Mouse (Mus musculus): Measurements from ENCODE around the gene Tmc2. TPM values are rescaled to one million over a fixed set of nuclear protein-coding genes. Genes with fewer than 3 reads are reported as not detected.
A peak's percentile ranks its signal among the peaks of the same experiment; 100 is the strongest.

Gene Tmc2
- polyA plus RNA-seq, 1 experiment from 2014 or later: not detected

- no peak overlapping the region for H3K4me3 ChIP-seq
- no peaks in the 10 kb centered on the region for H3K36me3 ChIP-seq (replicated peaks)
- WGBS: 89% methylated on average over 2 of the region's 2 CpGs
- H3K27me3 ChIP-seq (ENCODE audit: poor library complexity, severe bottlenecking): no peaks in the 10 kb centered on the region
- DNase-seq (ENCODE audit: extremely low spot score, low spot score): no peak
- H3K27ac ChIP-seq: no peak overlapping the region
- H3K9me3 ChIP-seq: no peaks in the 10 kb centered on the region
- no peaks in the 10 kb centered on the region for H3K4me1 ChIP-seq
Observed at GRCm38 (mm10) chr2:130262398-130262797, 67.4 kb downstream of the Tmc2 start.

GRCm38 (mm10) chr2:130265520-130265919, 70.5 kb downstream of the Tmc2 start:
- Histone ChIP-seq H3K27me3 (ENCODE audit: poor library complexity, severe bottlenecking) (no peaks in the 10 kb centered on the region), H3K4me1 (no peaks in the 10 kb centered on the region), H3K27ac (no peak overlapping the region), H3K36me3 (replicated peaks) (no peaks in the 10 kb centered on the region), H3K4me3 (no peak overlapping the region), H3K9me3 (no peaks in the 10 kb centered on the region)
- no peak for DNase-seq (ENCODE audit: extremely low spot score, low spot score)
- 88% methylated on average over 1 of the region's 1 CpGs for WGBS

GRCm38 (mm10) chr2:130268074-130268473, 73.1 kb downstream of the Tmc2 start:
- H3K27me3 ChIP-seq (ENCODE audit: poor library complexity, severe bottlenecking): no peaks in the 10 kb centered on the region
- WGBS: 70% methylated on average over 7 of the region's 7 CpGs
- H3K4me3 ChIP-seq: no peak overlapping the region
- DNase-seq (ENCODE audit: extremely low spot score, low spot score): no peak
- no peaks in the 10 kb centered on the region for H3K9me3 ChIP-seq
- no peak overlapping the region for H3K27ac ChIP-seq
- no peaks in the 10 kb centered on the region for H3K36me3 ChIP-seq (replicated peaks)
- peaks cover 4% of the 10 kb centered on the region for H3K4me1 ChIP-seq

GRCm38 (mm10) chr2:130273732-130274131, 78.7 kb downstream of the Tmc2 start:
- WGBS: 2% methylated on average over 14 of the region's 14 CpGs
- Histone ChIP-seq H3K36me3 (replicated peaks) (peaks cover 40% of the 10 kb centered on the region), H3K9me3 (no peaks in the 10 kb centered on the region), H3K4me3 (peak overlapping the region; percentile 78), H3K27ac (peak overlapping the region; percentile 97), H3K27me3 (ENCODE audit: poor library complexity, severe bottlenecking) (no peaks in the 10 kb centered on the region), H3K4me1 (peaks cover 37% of the 10 kb centered on the region)
- no peak for DNase-seq (ENCODE audit: extremely low spot score, low spot score)

DNA sequence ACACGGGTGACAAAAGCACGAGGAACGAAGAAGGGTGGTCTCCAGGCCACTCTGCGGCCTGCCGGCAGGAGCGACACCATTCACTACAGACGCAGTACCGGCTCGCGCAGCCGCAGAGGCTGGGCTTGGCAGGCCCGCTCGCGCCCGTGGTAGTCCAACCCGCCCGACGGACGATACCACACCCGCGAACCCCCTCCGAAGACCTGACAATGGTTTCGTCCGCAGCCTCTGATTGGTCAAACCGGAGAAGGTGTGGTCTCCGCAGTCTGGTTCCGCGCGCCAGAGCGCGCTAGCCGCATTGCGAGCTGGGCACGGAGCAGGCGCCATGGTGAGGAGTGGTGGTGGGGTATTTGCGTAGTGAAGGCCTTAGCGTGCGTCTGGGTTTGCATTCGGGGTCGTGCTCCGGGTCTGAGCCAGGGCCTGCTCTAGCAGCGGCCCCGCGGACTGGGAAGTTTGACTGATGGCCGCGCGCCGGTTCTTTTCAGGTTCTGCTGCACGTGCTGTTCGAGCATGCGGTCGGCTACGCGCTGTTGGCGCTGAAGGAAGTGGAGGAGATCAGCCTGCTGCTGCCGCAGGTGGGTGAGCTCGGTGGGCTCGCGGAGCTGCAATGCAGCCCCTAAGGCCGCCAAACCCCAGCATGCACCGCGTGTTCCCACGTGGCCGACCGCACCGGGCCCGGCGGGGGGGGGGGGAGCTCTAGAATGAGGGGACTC, 79.3 kb downstream of the Tmc2 start, which contains the start of gene Nop56:
TSS of gene Nop56 (plus strand) at position 282 of the 713 bp plus-strand sequence.
- DNase-seq (ENCODE audit: extremely low spot score, low spot score): peak; percentile 100
- H3K4me3 ChIP-seq: peak within 1 kb of the TSS; percentile 78
- peaks cover 43% of the 10 kb centered on the region for H3K36me3 ChIP-seq (replicated peaks)
- H3K27ac ChIP-seq: peak within 1 kb of the TSS; percentile 97
- H3K9me3 ChIP-seq: no peaks in the 10 kb centered on the region
- peaks cover 37% of the 10 kb centered on the region for H3K4me1 ChIP-seq
- H3K27me3 ChIP-seq (ENCODE audit: poor library complexity, severe bottlenecking): no peaks in the 10 kb centered on the region
- under 1% methylated on average over 68 of the region's 68 CpGs for WGBS

DNA sequence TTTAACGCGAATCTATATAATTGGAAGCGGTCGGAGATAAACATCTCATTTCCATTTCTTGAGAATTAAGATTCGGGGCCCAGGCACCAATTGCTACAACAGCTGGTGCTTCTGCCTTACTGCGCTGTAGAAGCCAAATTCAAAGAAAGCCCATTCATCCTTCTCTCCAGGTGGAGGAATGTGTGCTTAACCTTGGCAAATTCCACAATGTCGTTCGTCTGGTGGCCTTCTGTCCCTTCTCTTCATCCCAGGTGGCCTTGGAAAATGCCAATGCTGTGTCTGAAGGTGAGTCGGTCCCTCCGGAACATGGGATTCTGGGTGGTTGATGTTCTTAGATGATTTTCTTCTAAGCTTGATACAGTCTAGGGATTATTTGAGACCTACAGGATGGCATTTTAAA, 79.9 kb downstream of the Tmc2 start:
- H3K4me1 ChIP-seq: peaks cover 37% of the 10 kb centered on the region
- WGBS: 1% methylated on average over 10 of the region's 10 CpGs

GRCm38 (mm10) chr2:130275649-130276048, 80.7 kb downstream of the Tmc2 start:
- H3K27me3 ChIP-seq (ENCODE audit: poor library complexity, severe bottlenecking): no peaks in the 10 kb centered on the region
- H3K4me1 ChIP-seq: peaks cover 37% of the 10 kb centered on the region
- peaks cover 57% of the 10 kb centered on the region for H3K36me3 ChIP-seq (replicated peaks)
- 49% methylated on average over 6 of the region's 6 CpGs for WGBS
- DNase-seq (ENCODE audit: extremely low spot score, low spot score): peak; percentile 76
- peak overlapping the region; percentile 78 for H3K4me3 ChIP-seq
- H3K9me3 ChIP-seq: no peaks in the 10 kb centered on the region
- peak overlapping the region; percentile 97; the same call in 1 of the 2 replicates for H3K27ac ChIP-seq

More for the DNA sequence above, 79.9 kb downstream of the Tmc2 start:
- H3K27ac ChIP-seq: peak overlapping the region; percentile 97
- H3K36me3 ChIP-seq (replicated peaks): peaks cover 49% of the 10 kb centered on the region
- no peaks in the 10 kb centered on the region for H3K9me3 ChIP-seq
- H3K27me3 ChIP-seq (ENCODE audit: poor library complexity, severe bottlenecking): no peaks in the 10 kb centered on the region
- DNase-seq (ENCODE audit: extremely low spot score, low spot score): no peak
- peak overlapping the region; percentile 78 for H3K4me3 ChIP-seq

GRCm38 (mm10) chr2:130279600-130280091, 84.7 kb downstream of the Tmc2 start:
- Histone ChIP-seq H3K9me3 (no peaks in the 10 kb centered on the region), H3K36me3 (replicated peaks) (peaks cover 76% of the 10 kb centered on the region), H3K4me1 (peaks cover 34% of the 10 kb centered on the region), H3K27ac (no peak overlapping the region), H3K4me3 (no peak overlapping the region), H3K27me3 (ENCODE audit: poor library complexity, severe bottlenecking) (no peaks in the 10 kb centered on the region)
- WGBS: 39% methylated on average over 8 of the region's 8 CpGs
- DNase-seq (ENCODE audit: extremely low spot score, low spot score): no peak

GRCm38 (mm10) chr2:130280224-130280623, 85.2 kb downstream of the Tmc2 start:
- no peak for DNase-seq (ENCODE audit: extremely low spot score, low spot score)
- H3K36me3 ChIP-seq (replicated peaks): peaks cover 72% of the 10 kb centered on the region
- H3K27me3 ChIP-seq (ENCODE audit: poor library complexity, severe bottlenecking): no peaks in the 10 kb centered on the region
- H3K27ac ChIP-seq: no peak overlapping the region
- peaks cover 37% of the 10 kb centered on the region for H3K4me1 ChIP-seq
- no peak overlapping the region for H3K4me3 ChIP-seq
- 74% methylated on average over 7 of the region's 7 CpGs for WGBS
- no peaks in the 10 kb centered on the region for H3K9me3 ChIP-seq

DNA sequence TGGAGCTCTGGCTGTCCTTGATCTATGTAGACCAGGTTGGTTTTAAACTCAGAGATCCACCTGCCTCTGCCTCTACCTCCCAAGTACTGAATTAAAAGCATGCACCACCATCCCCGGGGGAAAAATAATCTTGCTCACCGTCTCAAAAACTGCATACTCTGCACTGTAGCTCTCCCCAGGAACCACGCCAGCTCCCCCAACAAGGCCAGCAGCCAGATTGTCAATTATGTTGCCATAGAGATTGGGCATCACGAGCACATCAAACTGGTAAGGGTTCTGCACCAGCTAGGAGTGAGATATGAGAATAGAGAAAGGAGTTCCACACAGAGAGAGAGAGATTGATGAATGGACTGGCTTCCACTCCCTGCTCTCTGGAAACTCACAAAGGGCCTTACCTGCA, 85.8 kb downstream of the Tmc2 start:
- H3K36me3 ChIP-seq (replicated peaks): peaks cover 68% of the 10 kb centered on the region
- no peak overlapping the region for H3K27ac ChIP-seq
- 84% methylated on average over 4 of the region's 4 CpGs for WGBS

GRCm38 (mm10) chr2:130283854-130284654, 89.1 kb downstream of the Tmc2 start, which contains the start of gene Idh3b:
Gene Idh3b (minus strand): TSS chr2:130284547.
- Histone ChIP-seq H3K27ac (peak within 1 kb of the TSS; percentile 91), H3K4me3 (peak within 1 kb of the TSS; percentile 80), H3K27me3 (ENCODE audit: poor library complexity, severe bottlenecking) (no peaks in the 10 kb centered on the region), H3K4me1 (peaks cover 21% of the 10 kb centered on the region), H3K9me3 (no peaks in the 10 kb centered on the region), H3K36me3 (replicated peaks) (peaks cover 37% of the 10 kb centered on the region)
- under 1% methylated on average over 51 of the region's 51 CpGs for whole genome bisulfite sequencing
- peak; percentile 90 for DNase-seq (ENCODE audit: extremely low spot score, low spot score)

More for the DNA sequence above, 85.8 kb downstream of the Tmc2 start:
- no peaks in the 10 kb centered on the region for H3K9me3 ChIP-seq
- H3K4me1 ChIP-seq: peaks cover 36% of the 10 kb centered on the region
- no peak overlapping the region for H3K4me3 ChIP-seq
- no peak for DNase-seq (ENCODE audit: extremely low spot score, low spot score)
- no peaks in the 10 kb centered on the region for H3K27me3 ChIP-seq (ENCODE audit: poor library complexity, severe bottlenecking)

GRCm38 (mm10) chr2:130289086-130289485, 94.1 kb downstream of the Tmc2 start:
- WGBS: 67% methylated on average over 4 of the region's 4 CpGs

More at GRCm38 (mm10) chr2:130289086-130289485, 94.1 kb downstream of the Tmc2 start:
- Histone ChIP-seq H3K36me3 (replicated peaks) (0 out of 2 replicates have a peak, but pooled peaks cover 2% of the 10 kb centered on the region), H3K4me1 (peaks cover 28% of the 10 kb centered on the region), H3K27me3 (ENCODE audit: poor library complexity, severe bottlenecking) (peaks cover 24% of the 10 kb centered on the region), H3K4me3 (no peak overlapping the region), H3K9me3 (no peaks in the 10 kb centered on the region), H3K27ac (no peak overlapping the region)
- DNase-seq (ENCODE audit: extremely low spot score, low spot score): no peak

Data from forebrain, embryonic 10.5 days (tissue).